Mouse (Mus musculus): ENCODE results near the gene Xylt1. TPM values are rescaled to one million over a fixed set of nuclear protein-coding genes. Genes with fewer than 3 reads are reported as not detected.
A peak's percentile ranks its signal among the peaks of the same experiment; 100 is the strongest.

The Xylt1 gene
- polyA plus RNA-seq, 1 experiment, result 8.3 TPM

- DNase-seq, result no peak
- TF ChIP-seq POLR2A (IDR thresholded peaks at IDR 0.05; ENCODE audit: borderline replicate concordance, insufficient read depth, low read length) (no peak), CTCF (IDR thresholded peaks at IDR 0.05; ENCODE audit: borderline replicate concordance, insufficient read depth, low read depth, low read length) (no peak)
- H3K4me3 ChIP-seq (replicated peaks; ENCODE audit: insufficient read depth, low read depth, low read length), result no peak overlapping the region
- no peaks in the 10 kb centered on the region for H3K4me1 ChIP-seq (ENCODE audit: control insufficient read depth, insufficient read depth, low read length)
- H3K27ac ChIP-seq (ENCODE audit: insufficient read depth, low read length), result no peak overlapping the region
- WGBS, result 82% methylated on average over 7 of the region's 7 CpGs
- no peaks in the 10 kb centered on the region for H3K27me3 ChIP-seq (ENCODE audit: control insufficient read depth, insufficient read depth, low read length)
These were observed 105.8 kb downstream of the Xylt1 start for GRCm38 (mm10) chr7:117486425-117487172.

GRCm38 (mm10) chr7:117487173-117487490 is 106.4 kb downstream of the Xylt1 start:
- DNase-seq, result no peak
- Histone ChIP-seq H3K4me3 (replicated peaks; ENCODE audit: insufficient read depth, low read depth, low read length) (no peak overlapping the region), H3K27me3 (ENCODE audit: control insufficient read depth, insufficient read depth, low read length) (no peaks in the 10 kb centered on the region), H3K4me1 (ENCODE audit: control insufficient read depth, insufficient read depth, low read length) (no peaks in the 10 kb centered on the region), H3K27ac (ENCODE audit: insufficient read depth, low read length) (no peak overlapping the region)
- TF ChIP-seq CTCF (IDR thresholded peaks at IDR 0.05; ENCODE audit: borderline replicate concordance, insufficient read depth, low read depth, low read length), result no peak
- TF ChIP-seq POLR2A (IDR thresholded peaks at IDR 0.05; ENCODE audit: borderline replicate concordance, insufficient read depth, low read length), result no peak
- WGBS, result 64% methylated on average over 2 of the region's 2 CpGs

GRCm38 (mm10) chr7:117489973-117490372 is 109.2 kb downstream of the Xylt1 start:
- no peaks in the 10 kb centered on the region for H3K4me1 ChIP-seq (ENCODE audit: control insufficient read depth, insufficient read depth, low read length)
- no peak overlapping the region for H3K4me3 ChIP-seq (replicated peaks; ENCODE audit: insufficient read depth, low read depth, low read length)
- no peak for TF ChIP-seq CTCF (IDR thresholded peaks at IDR 0.05; ENCODE audit: borderline replicate concordance, insufficient read depth, low read depth, low read length)
- 69% methylated on average over 5 of the region's 5 CpGs for WGBS
- DNase-seq, result no peak
- H3K27ac ChIP-seq (ENCODE audit: insufficient read depth, low read length), result no peak overlapping the region
- H3K27me3 ChIP-seq (ENCODE audit: control insufficient read depth, insufficient read depth, low read length), result no peaks in the 10 kb centered on the region

- Histone ChIP-seq H3K27me3 (ENCODE audit: control insufficient read depth, insufficient read depth, low read length) (no peaks in the 10 kb centered on the region), H3K4me1 (ENCODE audit: control insufficient read depth, insufficient read depth, low read length) (no peaks in the 10 kb centered on the region), H3K27ac (ENCODE audit: insufficient read depth, low read length) (no peak overlapping the region), H3K4me3 (replicated peaks; ENCODE audit: insufficient read depth, low read depth, low read length) (no peak overlapping the region)
- DNase-seq, result no peak
- 55% methylated on average over 9 of the region's 9 CpGs for WGBS
- TF ChIP-seq POLR2A (IDR thresholded peaks at IDR 0.05; ENCODE audit: borderline replicate concordance, insufficient read depth, low read length) (no peak), CTCF (IDR thresholded peaks at IDR 0.05; ENCODE audit: borderline replicate concordance, insufficient read depth, low read depth, low read length) (no peak)
These were observed 109.9 kb downstream of the Xylt1 start for GRCm38 (mm10) chr7:117490500-117491205.

- DNase-seq, result no peak
These were observed 110.7 kb downstream of the Xylt1 start for GRCm38 (mm10) chr7:117491495-117491894.

GRCm38 (mm10) chr7:117494210-117494609 is 113.4 kb downstream of the Xylt1 start:
- H3K27ac ChIP-seq (ENCODE audit: insufficient read depth, low read length), result no peak overlapping the region
- WGBS, result 86% methylated on average over 6 of the region's 6 CpGs

More at GRCm38 (mm10) chr7:117491495-117491894, 110.7 kb downstream of the Xylt1 start:
- H3K4me1 ChIP-seq (ENCODE audit: control insufficient read depth, insufficient read depth, low read length), result no peaks in the 10 kb centered on the region
- WGBS, result 83% methylated on average over 5 of the region's 5 CpGs
- H3K4me3 ChIP-seq (replicated peaks; ENCODE audit: insufficient read depth, low read depth, low read length), result no peak overlapping the region
- H3K27me3 ChIP-seq (ENCODE audit: control insufficient read depth, insufficient read depth, low read length), result no peaks in the 10 kb centered on the region
- H3K27ac ChIP-seq (ENCODE audit: insufficient read depth, low read length), result no peak overlapping the region
- TF ChIP-seq CTCF (IDR thresholded peaks at IDR 0.05; ENCODE audit: borderline replicate concordance, insufficient read depth, low read depth, low read length) (no peak), POLR2A (IDR thresholded peaks at IDR 0.05; ENCODE audit: borderline replicate concordance, insufficient read depth, low read length) (no peak)

GRCm38 (mm10) chr7:117494618-117495310 is 114.0 kb downstream of the Xylt1 start:
- no peak for TF ChIP-seq POLR2A (IDR thresholded peaks at IDR 0.05; ENCODE audit: borderline replicate concordance, insufficient read depth, low read length)
- TF ChIP-seq CTCF (IDR thresholded peaks at IDR 0.05; ENCODE audit: borderline replicate concordance, insufficient read depth, low read depth, low read length), result no peak
- Histone ChIP-seq H3K4me1 (ENCODE audit: control insufficient read depth, insufficient read depth, low read length) (no peaks in the 10 kb centered on the region), H3K27ac (ENCODE audit: insufficient read depth, low read length) (0 out of 2 replicates have a peak overlapping the region, but pooled peaks have one; percentile 24), H3K4me3 (replicated peaks; ENCODE audit: insufficient read depth, low read depth, low read length) (no peak overlapping the region), H3K27me3 (ENCODE audit: control insufficient read depth, insufficient read depth, low read length) (no peaks in the 10 kb centered on the region)
- WGBS, result 55% methylated on average over 8 of the region's 8 CpGs
- DNase-seq, result peak in 1 of 2 experiments; percentile 41

More at GRCm38 (mm10) chr7:117494210-117494609, 113.4 kb downstream of the Xylt1 start:
- DNase-seq, result no peak
- Histone ChIP-seq H3K27me3 (ENCODE audit: control insufficient read depth, insufficient read depth, low read length) (no peaks in the 10 kb centered on the region), H3K4me1 (ENCODE audit: control insufficient read depth, insufficient read depth, low read length) (no peaks in the 10 kb centered on the region), H3K4me3 (replicated peaks; ENCODE audit: insufficient read depth, low read depth, low read length) (no peak overlapping the region)
- no peak for TF ChIP-seq POLR2A (IDR thresholded peaks at IDR 0.05; ENCODE audit: borderline replicate concordance, insufficient read depth, low read length)
- TF ChIP-seq CTCF (IDR thresholded peaks at IDR 0.05; ENCODE audit: borderline replicate concordance, insufficient read depth, low read depth, low read length), result no peak
